Mouse (Mus musculus) CH12.LX (cell line): ENCODE data around the gene Gm45233.

Experiments
- CTCF ChIP-seq, 2 experiments: IDR thresholded peaks in 1 of 2; conservative IDR thresholded peaks in 1 of 2; 2 replicates each; pipeline ENCODE4 v1.5.1; 2011 to 2012; ENCODE audit warnings: low read depth in 2 of 2, low read length in 2 of 2, improper control_type of control experiment in 1 of 2, inconsistent platforms in 1 of 2, mild to moderate bottlenecking in 1 of 2, moderate library complexity in 1 of 2
- EP300 ChIP-seq: IDR thresholded peaks from 2 replicates; pipeline ENCODE4 v1.6.1; 2011; ENCODE audit warnings: low read length, improper control_type of control experiment
- ZNF384 ChIP-seq: IDR thresholded peaks from 2 replicates; pipeline ENCODE4 v1.6.1; 2012; ENCODE audit warnings: low read depth, low read length, improper control_type of control experiment, inconsistent platforms

DNA sequence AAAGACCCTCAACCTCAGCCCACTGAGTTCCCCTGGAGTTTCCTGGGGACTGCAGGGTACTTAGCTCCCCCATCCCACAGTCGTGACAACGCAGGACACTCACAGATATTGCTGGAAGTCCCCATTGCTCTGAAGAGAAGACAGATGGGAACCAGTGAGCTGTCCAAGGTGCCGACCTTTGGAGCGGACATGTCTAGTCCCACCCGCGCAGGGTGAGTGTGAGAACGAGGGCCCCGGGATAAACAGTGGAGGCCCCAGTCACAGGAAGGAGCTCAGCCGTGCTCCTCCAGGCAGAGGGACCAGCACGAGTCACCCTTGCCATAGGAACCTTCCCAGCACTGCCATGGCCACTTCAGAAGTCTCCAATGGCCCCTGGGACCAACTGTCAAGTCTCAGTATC lies 39.3 kb downstream of the Gm45233 start:
- TF ChIP-seq CTCF (conservative IDR thresholded peaks at IDR 0.05 in 1 of 2, IDR thresholded peaks at IDR 0.05 in 1 of 2; ENCODE audit: low read depth in 2 of 2, low read length in 2 of 2) (no peak), EP300 (no peak), ZNF384 (no peak)
